Mouse (Mus musculus) urinary bladder, postnatal 25 days (tissue): ENCODE measurements at regions not wholly inside any gene's neighbourhood (a gene's known extent, or its start where the extent isn't known, plus 50 kb on each side); places are given as distances from the start of the nearest gene placed in this dataset.

Source experiments
- DNase-seq: peaks from one replicate; pipeline ENCODE4 v3.0.0; 2022; ENCODE audit warnings: low spot score

- DNase-seq, result no peak
Measured at GRCm38 (mm10) chr1:39100492-39100891, 93.0 kb upstream of the Npas2 start.

GRCm38 (mm10) chr1:39102126-39102905 lies 91.2 kb upstream of the Npas2 start:
- DNase-seq, result no peak

GRCm38 (mm10) chr1:39102989-39103910 lies 90.3 kb upstream of the Npas2 start:
- DNase-seq, result no peak

DNA sequence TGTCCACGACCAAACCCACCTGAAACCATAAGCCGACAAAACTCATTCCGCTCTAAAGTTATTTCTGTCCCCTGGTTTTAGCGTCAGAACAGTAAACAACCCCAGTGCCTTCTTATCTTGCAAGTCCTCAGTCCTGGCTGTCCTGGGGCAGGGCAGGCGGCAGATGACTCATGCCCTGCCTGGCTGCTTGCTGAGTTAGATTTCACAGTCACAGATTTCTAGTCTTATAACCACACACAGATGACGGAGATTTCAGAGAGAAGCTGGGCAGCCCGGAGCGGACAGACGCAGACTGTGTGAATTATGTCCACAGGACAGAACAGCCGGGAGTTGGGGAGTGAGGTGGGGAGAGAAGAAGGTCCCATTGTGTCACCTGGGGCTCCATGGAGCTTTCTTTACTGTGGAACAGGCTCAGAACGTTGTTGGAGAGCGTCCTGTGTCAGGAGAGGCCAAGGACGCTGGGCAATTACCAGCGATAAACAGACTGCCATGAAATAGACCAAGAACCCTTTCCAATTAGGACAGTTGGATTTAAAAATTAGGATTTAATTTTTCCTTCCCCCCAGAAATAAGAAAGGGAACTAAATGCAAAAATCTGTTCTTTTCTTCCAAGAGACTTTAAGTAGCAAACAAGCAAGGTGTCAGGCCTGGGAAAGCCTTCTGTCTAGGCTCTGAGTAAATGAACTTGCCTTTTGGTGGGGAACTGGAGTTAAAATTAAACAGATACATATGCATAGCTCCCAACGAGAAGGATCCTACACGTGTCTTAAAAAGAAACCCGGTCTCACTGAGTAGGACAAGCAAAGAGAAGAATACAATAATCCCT lies 87.8 kb upstream of the Npas2 start:
- peak; percentile 17 for DNase-seq

GRCm38 (mm10) chr1:39106372-39106643 lies 87.2 kb upstream of the Npas2 start:
- no peak for DNase-seq

DNA sequence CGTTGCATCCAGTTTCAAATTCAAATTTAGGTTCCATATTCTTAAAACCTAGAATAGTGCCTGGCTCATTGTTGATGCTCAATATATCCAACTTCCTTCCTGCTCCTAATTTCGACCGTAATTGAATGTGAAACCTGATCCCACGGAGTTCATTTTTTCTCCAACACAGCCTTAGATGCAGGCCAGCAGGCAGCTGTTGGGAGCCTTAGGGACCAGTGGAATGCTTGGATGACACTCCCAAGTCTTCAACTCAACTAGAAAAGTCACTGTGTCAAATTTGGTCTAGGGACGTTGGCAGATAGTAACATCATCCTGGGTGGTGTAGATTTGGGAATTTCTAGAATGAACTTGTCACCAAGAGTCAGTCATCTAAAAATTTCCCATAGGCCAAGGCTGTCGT lies 86.9 kb upstream of the Npas2 start:
- no peak for DNase-seq

DNA sequence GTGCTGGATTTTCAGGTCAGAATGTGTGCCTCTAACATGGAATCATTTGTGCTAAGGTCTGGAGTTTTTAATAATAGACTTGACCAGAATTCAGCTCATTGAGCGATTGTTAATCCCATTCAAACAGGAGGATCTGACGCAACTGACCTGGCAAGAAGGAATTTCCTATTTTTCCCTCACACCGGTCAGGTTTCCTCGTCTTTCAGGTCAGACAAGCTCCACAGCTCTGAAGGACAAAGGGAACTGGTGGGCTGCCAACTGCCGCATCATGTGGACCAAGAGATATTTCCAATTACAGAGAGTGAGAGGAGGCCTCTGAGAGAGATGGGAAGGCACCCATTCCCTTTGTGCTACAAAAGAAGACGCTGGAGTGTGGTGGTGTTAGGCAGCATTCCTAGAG lies 77.2 kb upstream of the Npas2 start:
- DNase-seq, result no peak

GRCm38 (mm10) chr1:39122316-39123015 lies 71.1 kb upstream of the Npas2 start:
- no peak for DNase-seq

GRCm38 (mm10) chr1:39123081-39123812 lies 70.3 kb upstream of the Npas2 start:
- DNase-seq, result no peak

- DNase-seq, result no peak
Measured at GRCm38 (mm10) chr1:39123813-39124146, 69.8 kb upstream of the Npas2 start.

DNA sequence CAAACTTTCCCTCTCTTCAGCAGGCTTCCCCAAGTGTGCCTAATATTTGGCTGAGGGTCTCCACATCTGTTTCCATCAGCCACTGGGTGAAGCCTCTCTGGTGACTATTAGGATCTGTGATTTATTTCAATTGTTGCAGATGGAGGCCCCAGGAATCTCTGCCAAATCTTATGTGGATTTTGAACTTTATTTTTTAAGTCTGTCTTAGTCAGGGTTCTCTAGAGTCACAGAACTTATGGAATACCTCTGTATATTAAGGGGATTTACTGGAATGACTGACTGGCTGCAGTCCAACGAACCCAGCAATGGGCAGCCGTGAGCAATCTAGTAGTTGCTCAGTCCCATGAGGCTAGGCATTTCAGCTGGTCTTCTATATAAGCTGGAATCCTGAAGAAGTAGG lies 59.0 kb upstream of the Npas2 start:
- no peak for DNase-seq

GRCm38 (mm10) chr1:39143054-39143453 lies 50.5 kb upstream of the Npas2 start:
- DNase-seq, result no peak

GRCm38 (mm10) chr1:39143626-39144025 lies 49.9 kb upstream of the Npas2 start:
- DNase-seq, result no peak
